Mouse (Mus musculus) left cerebral cortex, postnatal 14 days (tissue): Measurements from ENCODE around the gene Zdhhc19. TPM values are rescaled to one million over a fixed set of nuclear protein-coding genes. Genes with fewer than 3 reads are reported as not detected.
"Not testable (repeated sequence)": the region's sequence is repeated elsewhere in the genome, so short reads cannot be mapped to it uniquely, and the experiment has no call there.

Source experiments
- DNase-seq, 2 experiments: peaks; one replicate each; pipeline ENCODE4 v3.0.0; 2021 to 2022; ENCODE audit warnings: low spot score in 2 of 2, mixed read lengths in 1 of 2
- intact Hi-C: fragments of 180-260 bp; cut with DNase I; formaldehyde crosslinking; loops from one replicate; pipeline ENCODE4 v1.15.1; 2025
- total RNA-seq, 2 experiments: library from RNA; stranded (reverse); gene quantifications; 2 replicates each; pipeline ENCODE4 v1.2.3; 2021

Gene Zdhhc19
- total RNA-seq, 2 experiments from 2014 or later: not detected

DNA sequence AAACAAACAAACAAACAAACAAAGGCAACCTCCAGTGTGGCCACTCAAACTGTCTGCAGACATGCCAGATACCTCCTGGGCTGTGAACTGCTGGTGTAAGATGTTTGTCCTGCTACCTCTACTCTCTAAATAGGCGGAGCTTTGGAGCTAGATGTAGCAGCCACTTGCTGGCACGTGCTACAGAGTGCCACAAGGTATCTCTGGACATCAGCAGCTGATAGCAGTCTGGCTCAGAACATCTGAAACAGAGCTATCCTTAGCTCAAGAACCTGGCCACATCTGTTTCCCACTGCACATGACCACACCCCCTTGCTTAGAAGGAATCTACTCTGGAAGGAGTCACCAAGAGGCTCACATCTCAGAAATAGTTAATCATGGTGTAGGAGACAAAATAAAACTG is 10.9 kb upstream of the Zdhhc19 start:
- no peak for DNase-seq
- intact Hi-C loops: no loop called here

DNA sequence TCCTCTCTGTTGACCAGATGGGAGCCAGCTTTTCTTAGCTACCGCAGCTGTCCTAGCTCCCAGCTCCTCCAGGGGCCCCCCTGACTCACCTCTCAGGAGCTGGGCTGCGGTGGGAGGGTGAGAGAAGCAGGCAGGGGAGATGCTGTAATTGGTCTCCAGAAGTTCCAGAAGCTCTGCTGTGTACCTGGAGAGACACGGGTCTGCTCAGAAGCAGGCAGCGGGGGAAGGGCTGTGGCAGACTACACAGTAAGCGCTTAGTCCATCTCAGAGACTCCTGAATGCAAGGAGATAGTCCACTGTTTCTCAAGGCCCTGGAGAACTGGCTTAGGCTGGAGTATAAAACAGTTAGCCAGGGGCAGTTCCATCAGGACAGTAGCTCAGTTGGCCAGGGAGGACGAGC is 10.0 kb upstream of the Zdhhc19 start:
- no peak for DNase-seq
- intact Hi-C loops: no loop called here

- intact Hi-C loops: no loop called here
- no peak for DNase-seq
These were observed 8.6 kb upstream of the Zdhhc19 start, which contains the start of gene Slc51a for GRCm38 (mm10) chr16:32487234-32488111. Slc51a (minus strand) TSS chr16:32487879.

GRCm38 (mm10) chr16:32488939-32489338 is 7.1 kb upstream of the Zdhhc19 start:
- no peak for DNase-seq
- intact Hi-C loops: no loop called here

- intact Hi-C loops, DNase-seq: not testable (repeated sequence)
These were observed 1.7 kb upstream of the Zdhhc19 start for GRCm38 (mm10) chr16:32494371-32494770.

- DNase-seq: no peak
- intact Hi-C loops: no loop called here
These were observed 2.9 kb downstream of the Zdhhc19 start for GRCm38 (mm10) chr16:32498996-32499395.

GRCm38 (mm10) chr16:32499430-32500037 is 3.5 kb downstream of the Zdhhc19 start:
- intact Hi-C loops: no loop called here
- peak; percentile 85 to 89 for DNase-seq

- no peak for DNase-seq
- intact Hi-C loops: no loop called here
These were observed 5.4 kb downstream of the Zdhhc19 start for GRCm38 (mm10) chr16:32501459-32501858.

DNA sequence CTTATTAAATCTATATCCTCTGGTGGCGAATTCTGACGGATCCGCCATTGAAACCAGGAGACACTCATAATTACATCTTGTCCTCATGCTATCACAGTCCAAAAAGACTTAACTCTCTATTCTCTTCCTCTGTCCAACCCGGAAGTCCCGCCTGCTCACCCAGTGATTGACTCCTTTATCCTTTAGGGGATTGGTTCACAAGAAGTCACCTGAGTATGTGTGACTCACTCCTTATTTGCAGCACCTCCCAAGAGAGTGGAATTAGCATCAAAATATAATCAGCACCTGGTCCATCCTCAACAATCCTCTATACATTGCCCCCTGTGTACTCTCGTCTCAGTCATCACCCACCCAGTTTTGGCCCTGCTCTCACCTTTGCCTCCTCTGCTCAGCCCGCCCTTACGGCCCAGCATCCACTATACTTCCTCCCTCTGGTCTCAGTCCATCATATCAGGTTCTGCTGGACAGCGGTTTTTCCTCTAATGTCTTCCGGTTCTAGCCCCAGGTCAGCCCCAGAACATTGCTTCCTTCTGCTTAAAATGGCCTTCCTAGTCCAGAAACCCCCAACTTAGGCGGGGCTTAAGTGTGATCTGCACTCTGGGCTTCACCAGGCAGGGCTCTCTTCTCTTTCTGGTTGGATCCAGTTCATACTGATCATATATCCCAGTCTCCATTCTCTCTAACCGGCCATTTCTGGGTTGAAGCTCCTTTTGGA is 6.7 kb downstream of the Zdhhc19 start:
- no peak for DNase-seq
- intact Hi-C loops: no loop called here

DNA sequence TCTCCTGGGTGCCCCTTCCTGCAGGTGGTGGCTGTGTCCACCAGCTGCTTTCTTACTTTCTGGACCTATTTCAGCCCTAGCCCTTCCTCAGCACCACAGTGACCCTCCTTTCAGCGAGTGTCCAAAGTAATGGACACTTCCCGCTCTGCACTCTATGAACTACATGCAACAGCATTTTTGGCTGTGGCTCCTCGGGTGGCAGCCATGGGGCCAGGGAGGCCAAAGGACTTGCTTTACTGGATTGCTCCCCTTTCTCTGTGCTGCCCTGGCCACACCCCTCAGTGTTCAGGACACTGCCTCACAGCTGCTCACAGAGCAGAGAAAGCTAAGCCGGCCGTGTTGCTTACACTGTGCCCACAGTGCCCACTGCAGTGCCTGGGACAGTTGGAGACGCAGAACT is 7.6 kb downstream of the Zdhhc19 start:
- no peak for DNase-seq
- intact Hi-C loops: no loop called here

DNA sequence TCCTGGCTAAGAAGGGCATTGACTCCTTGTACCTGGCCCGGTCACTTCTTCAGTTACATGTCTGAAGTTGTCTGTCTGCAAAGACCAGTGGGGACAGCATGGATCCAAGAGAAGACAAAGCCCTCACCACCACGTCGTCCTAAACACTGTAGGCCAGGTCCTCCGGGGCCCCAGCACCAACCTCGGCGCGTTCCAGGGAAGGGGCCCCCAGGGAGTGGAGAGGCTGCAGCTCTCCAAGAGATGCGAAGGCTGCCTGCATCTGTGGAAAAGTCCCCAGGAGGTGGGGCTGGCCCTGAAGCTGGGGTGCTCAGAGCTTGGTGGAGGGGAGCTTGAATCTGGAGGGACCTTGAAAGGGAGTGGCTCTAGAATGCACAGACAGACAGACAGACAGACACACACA is 10.2 kb downstream of the Zdhhc19 start:
- intact Hi-C loops: loop anchor here (2.0 to 5.0 kb wide), 2 partner anchors 103 to 181 kb away; partner anchors contain the start of gene Tfrc

GRCm38 (mm10) chr16:32506868-32507267 is 10.8 kb downstream of the Zdhhc19 start:
- no peak for DNase-seq
- intact Hi-C loops: loop anchor here (2.0 to 5.0 kb wide), 2 partner anchors 102 to 180 kb away; partner anchors contain the start of gene Tfrc

More for the DNA sequence above, 10.2 kb downstream of the Zdhhc19 start:
- DNase-seq: no peak

DNA sequence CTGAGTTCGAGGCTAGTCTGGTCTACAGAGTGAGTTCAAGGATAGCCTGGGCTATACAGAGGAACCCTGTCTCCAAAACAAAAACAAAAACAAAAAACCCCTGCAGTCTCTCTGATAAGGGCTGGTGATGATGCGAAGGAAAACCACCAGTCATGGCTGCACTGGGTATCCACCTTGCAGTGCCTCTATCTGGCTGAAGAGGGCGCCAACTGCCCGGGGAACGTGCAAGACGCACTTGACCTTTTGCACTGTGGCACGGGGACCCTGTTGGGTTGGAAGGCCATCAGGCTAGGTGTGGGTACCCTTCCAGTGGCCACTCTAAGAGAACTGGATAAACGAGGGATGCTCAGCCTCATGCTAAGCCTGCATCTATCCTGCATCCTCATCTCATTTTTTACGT is 11.3 kb downstream of the Zdhhc19 start:
- intact Hi-C loops: loop anchor here (2.0 to 5.0 kb wide), 2 partner anchors 101 to 180 kb away; partner anchors contain the start of gene Tfrc
- peak in 1 of 2 experiments; percentile 70 for DNase-seq

DNA sequence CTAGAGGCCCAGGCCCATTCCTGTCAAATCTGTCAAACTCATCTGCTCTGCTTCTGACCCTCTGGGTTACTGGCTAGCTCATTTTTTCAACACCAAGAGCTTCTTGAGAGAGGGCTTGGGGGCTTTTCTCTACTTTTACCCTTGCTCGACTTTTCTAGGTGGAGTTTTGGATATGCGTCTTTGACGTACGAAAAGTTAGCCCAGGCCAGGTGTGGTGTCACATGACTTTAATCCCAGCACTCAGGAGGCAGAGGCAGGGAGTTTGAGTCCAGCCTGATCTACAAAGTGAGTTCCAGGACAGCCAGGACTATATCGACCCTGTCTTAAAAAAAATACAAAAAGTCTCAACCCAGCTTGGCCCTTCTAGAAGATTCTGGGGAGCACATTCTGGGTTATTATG is 12.0 kb downstream of the Zdhhc19 start:
- no peak for DNase-seq
- intact Hi-C loops: loop anchor here (5.0 kb wide), 1 partner anchor 179 kb away; no protein-coding TSS in a partner anchor

DNA sequence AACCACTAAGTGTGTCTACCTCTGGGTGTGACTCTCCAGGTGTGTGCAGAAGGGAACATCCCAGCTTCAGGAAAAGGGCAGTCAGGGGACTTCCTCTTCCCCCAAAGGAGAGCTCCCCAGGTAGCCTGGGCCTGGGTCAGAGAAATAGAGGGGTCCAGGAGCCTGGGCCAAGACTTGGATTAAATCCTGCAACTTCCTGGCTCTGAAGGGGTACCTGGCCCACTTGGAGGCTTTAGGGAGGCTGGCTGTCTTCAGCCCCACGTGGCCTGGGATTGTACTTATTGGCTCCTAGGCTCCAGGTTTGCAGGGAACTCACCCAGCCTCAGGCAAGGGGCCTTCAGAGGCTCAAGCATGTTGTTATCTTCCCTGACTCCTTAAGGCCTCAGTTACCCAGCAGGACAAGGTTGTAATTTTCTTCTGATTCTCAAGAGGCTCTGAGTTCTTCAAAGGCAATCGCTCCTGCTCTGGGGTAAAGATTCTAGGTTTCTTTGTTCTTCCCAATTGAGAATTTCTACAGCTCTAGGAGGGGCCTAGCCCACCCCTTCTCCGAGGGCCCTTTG is 12.5 kb downstream of the Zdhhc19 start:
- intact Hi-C loops: loop anchor here (5.0 kb wide), 1 partner anchor 179 kb away; no protein-coding TSS in a partner anchor

DNA sequence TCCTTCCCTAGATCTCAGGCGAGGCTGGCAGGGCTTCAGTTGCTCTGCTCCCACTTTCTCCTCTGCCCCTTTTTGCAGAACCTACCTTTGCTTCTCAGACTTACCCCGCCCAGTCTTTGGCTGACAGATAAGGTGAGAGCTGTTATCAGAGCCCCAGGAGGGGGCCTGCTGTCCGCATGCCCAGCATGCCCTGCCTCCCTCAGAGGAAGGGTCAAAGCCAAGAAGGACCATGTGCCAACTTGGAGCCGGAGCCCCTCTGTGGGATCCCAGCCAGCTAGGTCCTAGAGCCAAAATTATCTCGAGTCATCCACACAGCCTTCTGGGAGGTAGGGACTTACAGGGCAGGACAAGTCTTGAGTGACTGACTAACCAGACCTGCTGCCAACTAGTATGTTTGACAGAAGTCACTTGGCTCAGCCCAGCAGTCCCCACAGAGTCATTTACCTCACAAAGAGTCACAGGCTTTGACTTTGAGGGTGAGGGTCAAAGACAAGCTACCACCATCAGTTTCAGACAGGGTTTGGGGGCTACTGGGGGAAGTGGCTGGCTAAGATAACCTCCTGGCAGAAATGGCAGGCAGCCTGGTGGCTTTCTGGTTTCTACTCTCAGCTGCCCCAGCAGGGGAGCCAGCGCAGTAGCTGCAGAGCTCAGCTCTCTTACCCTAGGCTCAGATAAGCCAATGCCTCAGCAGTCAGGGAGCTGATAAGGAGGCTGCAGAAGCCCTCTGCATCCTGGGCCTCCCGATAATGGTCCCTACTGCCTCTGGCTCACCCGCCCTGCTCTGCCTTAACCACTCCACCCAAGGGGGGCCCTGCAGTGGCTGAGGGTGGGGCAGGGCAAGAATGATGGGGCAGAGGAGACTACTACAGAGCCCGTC is 13.2 kb downstream of the Zdhhc19 start:
- intact Hi-C loops: loop anchor here (5.0 kb wide), 1 partner anchor 178 kb away; no protein-coding TSS in a partner anchor
- DNase-seq: no peak

More for the DNA sequence above, 12.5 kb downstream of the Zdhhc19 start:
- DNase-seq: no peak

DNA sequence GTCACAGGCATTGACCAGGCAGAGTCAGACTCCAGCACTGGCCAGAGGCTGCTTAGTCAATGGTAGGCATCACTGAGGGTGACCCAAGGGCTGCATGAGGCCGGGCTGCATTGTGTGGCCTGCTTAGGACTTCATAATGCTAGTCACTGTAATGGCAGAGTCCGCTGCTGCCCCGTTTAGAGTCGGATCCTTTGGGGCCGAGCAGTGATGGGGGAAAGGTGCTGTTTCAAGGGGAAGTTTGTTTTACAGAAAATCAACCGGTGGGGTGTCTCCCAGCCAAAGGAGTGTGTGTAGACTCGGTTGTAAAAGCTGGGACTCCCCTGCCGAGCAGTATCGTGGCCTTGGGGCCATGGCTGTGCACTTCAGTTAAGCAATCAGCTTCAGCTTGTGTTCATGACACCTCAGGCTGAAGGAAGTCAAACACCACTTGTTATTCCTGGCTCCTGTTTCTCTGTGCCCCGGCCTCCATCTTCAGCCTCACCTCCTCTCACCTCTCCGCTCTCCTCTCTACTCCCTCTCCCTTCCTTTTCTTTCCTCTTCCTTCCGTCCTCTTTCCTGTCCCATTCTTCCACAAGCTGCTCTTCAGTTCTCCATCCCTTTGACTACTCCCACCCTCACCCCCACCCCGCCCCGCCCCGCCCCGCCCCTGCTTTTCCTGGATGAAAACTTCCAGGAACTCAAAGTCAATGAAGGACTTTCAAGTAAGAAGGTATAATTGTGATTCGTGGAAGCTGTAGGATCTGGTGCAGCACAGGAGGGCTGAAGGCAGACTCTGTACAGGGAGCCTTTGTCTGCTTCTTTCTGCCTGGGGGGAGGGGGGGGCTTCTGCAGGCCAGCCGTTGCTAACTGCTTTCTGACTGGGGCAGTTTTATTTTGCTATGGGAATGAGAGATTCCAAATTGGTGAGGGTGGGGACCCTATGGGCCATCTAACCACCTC is 14.6 kb downstream of the Zdhhc19 start:
- intact Hi-C loops: no loop called here
- no peak for DNase-seq
